Mouse (Mus musculus): Measurements from ENCODE around the gene Gm10230.
"Not testable (repeated sequence)": the region's sequence is repeated elsewhere in the genome, so short reads cannot be mapped to it uniquely, and the experiment has no call there.

Gene Gm10230

GRCm38 (mm10) chrX:27494782-27495181, at the start of gene Gm10230:
Gene Gm10230 (minus strand): TSS chrX:27494882.
- not testable (repeated sequence) for DNase-seq (ENCODE audit: low spot score)

Data from layer of hippocampus, adult 11-12 months (tissue).